Mouse (Mus musculus): Measurements from ENCODE around the gene Gm45799. TPM values are rescaled to one million over a fixed set of nuclear protein-coding genes. Genes with fewer than 3 reads are reported as not detected.

Gm45799 gene
- total and polyA plus RNA-seq, 3 experiments: 67.2 to 109 TPM; not detected in 1

- no peak overlapping the region for H3K27ac ChIP-seq (ENCODE audit: control insufficient read depth, low read depth, low read length)
- H3K4me3 ChIP-seq (ENCODE audit: control insufficient read depth in 1 of 2, insufficient read depth in 1 of 2, low read depth in 2 of 2, low read length in 2 of 2): no peak overlapping the region
- peaks cover 2 to 14% of the 10 kb centered on the region in 2 experiments; a peak in 2 of 4 replicates for H3K4me1 ChIP-seq (ENCODE audit: control insufficient read depth in 1 of 2, insufficient read depth in 2 of 2, low read length in 2 of 2)
- peaks cover 0 to 11% of the 10 kb centered on the region in 2 experiments; a peak in 2 of 4 replicates for H3K36me3 ChIP-seq (ENCODE audit: control insufficient read depth in 1 of 2, insufficient read depth in 2 of 2, low read length in 2 of 2)
- no peaks in the 10 kb centered on the region for H3K9me3 ChIP-seq (replicated peaks; ENCODE audit: insufficient read depth, low read length)
- no peaks in the 10 kb centered on the region for H3K27me3 ChIP-seq (ENCODE audit: control insufficient read depth in 1 of 2, insufficient read depth in 2 of 2, low read length in 2 of 2)
- no peak for TF ChIP-seq MAX (IDR thresholded peaks at IDR 0.05; ENCODE audit: low read length)
- no peak for TF ChIP-seq POLR2A (IDR thresholded peaks at IDR 0.05; ENCODE audit: control insufficient read depth in 1 of 2, insufficient read depth in 1 of 2, low read depth in 1 of 2, low read length in 2 of 2, poor library complexity in 1 of 2)
- TF ChIP-seq CHD2 (IDR thresholded peaks at IDR 0.05; ENCODE audit: low read length): no peak
- TF ChIP-seq USF2 (IDR thresholded peaks at IDR 0.05; ENCODE audit: borderline replicate concordance in 1 of 2, insufficient read depth in 1 of 2, low read depth in 1 of 2, low read length in 2 of 2): no peak
- TF ChIP-seq MEF2A (IDR thresholded peaks at IDR 0.05; ENCODE audit: extremely low read depth, insufficient replicate concordance, low read depth, low read length, poor library complexity, severe bottlenecking): no peak
- no peak for TF ChIP-seq MXI1 (IDR thresholded peaks at IDR 0.05; ENCODE audit: low read depth, low read length)
- no peak for TF ChIP-seq TCF12 (IDR thresholded peaks at IDR 0.05; ENCODE audit: low read depth, low read length)
- TF ChIP-seq NELFE (IDR thresholded peaks at IDR 0.05; ENCODE audit: low read depth, low read length): no peak
- no peak for TF ChIP-seq GATA1 (IDR thresholded peaks at IDR 0.05; ENCODE audit: low read depth, low read length)
- TF ChIP-seq USF1 (IDR thresholded peaks at IDR 0.05; ENCODE audit: low read depth, low read length): no peak
- no peak for TF ChIP-seq TAL1 (IDR thresholded peaks at IDR 0.05; ENCODE audit: low read length)
- TF ChIP-seq ZC3H11A (IDR thresholded peaks at IDR 0.05; ENCODE audit: low read depth, low read length): no peak
- no peak for TF ChIP-seq CTCF (IDR thresholded peaks at IDR 0.05 in 2 of 3, conservative IDR thresholded peaks at IDR 0.05 in 1 of 3; ENCODE audit: control insufficient read depth in 1 of 3, insufficient read depth in 1 of 3, low read depth in 2 of 3, low read length in 3 of 3, poor library complexity in 1 of 3, severe bottlenecking in 1 of 3)
- no peak for TF ChIP-seq SMC3 (IDR thresholded peaks at IDR 0.05; ENCODE audit: low read depth, low read length)
- no peak for TF ChIP-seq EP300 (IDR thresholded peaks at IDR 0.05; ENCODE audit: low read depth in 1 of 2, low read length in 2 of 2)
- TF ChIP-seq E2F4 (IDR thresholded peaks at IDR 0.05; ENCODE audit: borderline replicate concordance, low read depth, low read length): no peak
- no peak for TF ChIP-seq POLR2AphosphoS5 (IDR thresholded peaks at IDR 0.05; ENCODE audit: borderline replicate concordance, low read depth, low read length)
- no peak for TF ChIP-seq RCOR1 (IDR thresholded peaks at IDR 0.05; ENCODE audit: low read depth, low read length)
- no peak for TF ChIP-seq MAZ (IDR thresholded peaks at IDR 0.05; ENCODE audit: low read depth, low read length)
- no peak for TF ChIP-seq SIN3A (IDR thresholded peaks at IDR 0.05; ENCODE audit: low read length)
- DNase-seq (ENCODE audit: low read depth, low spot score): no peak
- no peaks in the 10 kb centered on the region for H3K79me2 ChIP-seq (ENCODE audit: control insufficient read depth, insufficient read depth, low read length, poor library complexity)
- H3K9ac ChIP-seq (ENCODE audit: control insufficient read depth, low read depth, low read length, poor library complexity, severe bottlenecking): no peak overlapping the region
Observed at GRCm38 (mm10) chr7:105611767-105612166, 28.6 kb upstream of the Gm45799 start.

- Histone ChIP-seq H3K4me1 (ENCODE audit: control insufficient read depth in 1 of 2, insufficient read depth in 2 of 2, low read length in 2 of 2) (peaks cover 2 to 4% of the 10 kb centered on the region in 2 experiments; a peak in 2 of 4 replicates), H3K9ac (ENCODE audit: control insufficient read depth, low read depth, low read length, poor library complexity, severe bottlenecking) (no peak overlapping the region), H3K27ac (ENCODE audit: control insufficient read depth, low read depth, low read length) (no peak overlapping the region), H3K36me3 (ENCODE audit: control insufficient read depth in 1 of 2, insufficient read depth in 2 of 2, low read length in 2 of 2) (peaks cover 0 to 4% of the 10 kb centered on the region in 2 experiments; a peak in 2 of 4 replicates), H3K79me2 (ENCODE audit: control insufficient read depth, insufficient read depth, low read length, poor library complexity) (no peaks in the 10 kb centered on the region), H3K9me3 (replicated peaks; ENCODE audit: insufficient read depth, low read length) (no peaks in the 10 kb centered on the region), H3K27me3 (ENCODE audit: control insufficient read depth in 1 of 2, insufficient read depth in 2 of 2, low read length in 2 of 2) (no peaks in the 10 kb centered on the region), H3K4me3 (ENCODE audit: control insufficient read depth in 1 of 2, insufficient read depth in 1 of 2, low read depth in 2 of 2, low read length in 2 of 2) (no peak overlapping the region)
- DNase-seq (ENCODE audit: low read depth, low spot score): no peak
- TF ChIP-seq POLR2A (IDR thresholded peaks at IDR 0.05; ENCODE audit: control insufficient read depth in 1 of 2, insufficient read depth in 1 of 2, low read depth in 1 of 2, low read length in 2 of 2, poor library complexity in 1 of 2) (no peak), TAL1 (IDR thresholded peaks at IDR 0.05; ENCODE audit: low read length) (no peak), CHD1 (IDR thresholded peaks at IDR 0.05; ENCODE audit: low read depth, low read length) (no peak), POLR2AphosphoS5 (IDR thresholded peaks at IDR 0.05; ENCODE audit: borderline replicate concordance, low read depth, low read length) (no peak), NRF1 (IDR thresholded peaks at IDR 0.05; ENCODE audit: insufficient read depth, low read depth, low read length, poor library complexity, severe bottlenecking) (no peak), POLR2AphosphoS2 (IDR thresholded peaks at IDR 0.05; ENCODE audit: low read length) (no peak), MYC (IDR thresholded peaks at IDR 0.05; ENCODE audit: low read depth, low read length) (no peak), ZNF384 (IDR thresholded peaks at IDR 0.05; ENCODE audit: low read depth, low read length) (no peak), RAD21 (IDR thresholded peaks at IDR 0.05; ENCODE audit: low read depth, low read length) (no peak), KAT2A (conservative IDR thresholded peaks at IDR 0.05; ENCODE audit: low read depth, low read length) (no peak), MAZ (IDR thresholded peaks at IDR 0.05; ENCODE audit: low read depth, low read length) (no peak)
Observed at GRCm38 (mm10) chr7:105614400-105614799, 26.0 kb upstream of the Gm45799 start.
